Mouse (Mus musculus): ENCODE measurements around the gene Mrpl58.

DNA sequence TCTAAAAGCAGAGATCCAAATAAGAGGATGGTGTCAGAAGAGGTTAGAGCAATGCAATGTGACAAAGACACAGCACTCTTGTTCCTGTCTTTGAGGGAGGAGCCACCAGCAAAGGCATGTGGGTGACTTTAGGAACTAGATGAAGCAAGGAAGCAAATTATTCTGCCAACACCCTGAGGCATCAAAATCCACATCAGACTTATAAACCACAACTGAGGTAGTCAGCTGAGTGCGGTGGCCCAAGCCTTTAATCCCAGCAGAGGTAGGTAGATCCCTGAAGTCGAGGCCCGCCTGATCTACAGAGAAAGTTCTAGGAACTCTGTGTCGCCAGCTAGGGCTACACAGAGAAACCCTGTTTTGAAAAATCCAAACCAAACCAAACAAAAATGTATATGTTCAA, 26.3 kb upstream of the Mrpl58 start:
- TF ChIP-seq CTCF (IDR thresholded peaks at IDR 0.05; ENCODE audit: low read depth) = no peak
- TF ChIP-seq EP300 (IDR thresholded peaks at IDR 0.05; ENCODE audit: low read depth) = no peak
